Mouse (Mus musculus) hindbrain, embryonic 14.5 days (tissue): ENCODE data around the gene Fndc8. TPM values are rescaled to one million over a fixed set of nuclear protein-coding genes. Genes with fewer than 3 reads are reported as not detected.

Experiments used
- ATAC-seq: fragments of 200-750 bp; cut with Nextera tagmentation; 2 replicates; pipeline ENCODE4 v1.8.0; 2017; ENCODE audit warnings: moderate number of reproducible peaks, mild to moderate bottlenecking, moderate TSS enrichment, moderate library complexity; ENCODE audit not compliant: low FRiP score
- DNase-seq: peaks from one replicate; pipeline ENCODE4 v3.0.0-alpha.2; 2015; ENCODE audit warnings: low spot score
- H3K27ac ChIP-seq: fragments of 300-500 bp; sonication (generic); 2 replicates; pipeline ENCODE4 v1.5.1; 2014; ENCODE audit warnings: mild to moderate bottlenecking, moderate library complexity
- H3K27me3 ChIP-seq: fragments of 300-500 bp; sonication (generic); 2 replicates; pipeline ENCODE4 v1.6.1; 2014; ENCODE audit warnings: mild to moderate bottlenecking, low read length, mixed read lengths; ENCODE audit not compliant: control insufficient read depth, insufficient read depth
- H3K36me3 ChIP-seq: fragments of 300-500 bp; sonication (generic); replicated peaks from 2 replicates; pipeline ENCODE4 v1.6.1; 2014; ENCODE audit not compliant: control insufficient read depth, insufficient read depth
- H3K4me1 ChIP-seq: fragments of 300-500 bp; sonication (generic); replicated peaks from 2 replicates; pipeline ENCODE4 v1.6.1; 2014; ENCODE audit warnings: antibody characterized with exemption, low read length, mixed read lengths; ENCODE audit not compliant: control insufficient read depth, insufficient read depth
- H3K4me2 ChIP-seq: fragments of 300-500 bp; sonication (generic); replicated peaks from 2 replicates; pipeline ENCODE4 v1.6.1; 2014; ENCODE audit warnings: mild to moderate bottlenecking, moderate library complexity
- H3K4me3 ChIP-seq: fragments of 300-500 bp; sonication (generic); replicated peaks from 2 replicates; pipeline ENCODE4 v1.5.1; 2014; ENCODE audit warnings: mild to moderate bottlenecking, low read length
- H3K9ac ChIP-seq: fragments of 300-500 bp; sonication (generic); 2 replicates; pipeline ENCODE4 v1.6.1; 2014
- H3K9me3 ChIP-seq: fragments of 300-500 bp; sonication (generic); 2 replicates; pipeline ENCODE4 v1.6.1; 2016; ENCODE audit warnings: low read length; ENCODE audit not compliant: control insufficient read depth
- WGBS: fragments of 180-500 bp; shearing (Covaris S2); extraction: QIAGEN DNeasy Blood & Tissue Kit; methylation state at CpG from one replicate; pipeline ENCODE4 v1.1.7; 2014; 5-methylcytosine and 5-hydroxymethylcytosine counted together
- polyA plus RNA-seq: library from polyadenylated mRNA; unstranded; fragments of >200 nt; fragmentation: Nextera tagmentation; extraction: Ambion mirVana; gene quantifications from 2 replicates; pipeline ENCODE4 v1.2.1, GENCODE M21; 2014

The Fndc8 gene
- polyA plus RNA-seq, 1 experiment from 2014 or later = 0.37 TPM

GRCm38 (mm10) chr11:82852958-82853357 lies 39.0 kb upstream of the Fndc8 start:
- H3K27me3 ChIP-seq = no peaks in the 10 kb centered on the region
- no peak overlapping the region for H3K9ac ChIP-seq
- WGBS = 92% methylated on average over 7 of the region's 7 CpGs
- ATAC-seq (no peak), DNase-seq (no peak)
- H3K4me1 ChIP-seq = peaks cover 6% of the 10 kb centered on the region
- no peak overlapping the region for H3K4me3 ChIP-seq
- no peaks in the 10 kb centered on the region for H3K9me3 ChIP-seq
- no peak overlapping the region for H3K27ac ChIP-seq
- no peak overlapping the region for H3K4me2 ChIP-seq
- H3K36me3 ChIP-seq = no peaks in the 10 kb centered on the region

GRCm38 (mm10) chr11:82854111-82854510 lies 37.8 kb upstream of the Fndc8 start:
- 90% methylated on average over 6 of the region's 6 CpGs for WGBS
- no peaks in the 10 kb centered on the region for H3K9me3 ChIP-seq
- H3K4me1 ChIP-seq = peaks cover 6% of the 10 kb centered on the region
- no peak overlapping the region for H3K4me2 ChIP-seq
- H3K36me3 ChIP-seq = no peaks in the 10 kb centered on the region
- H3K27me3 ChIP-seq = no peaks in the 10 kb centered on the region
- no peak overlapping the region for H3K27ac ChIP-seq
- H3K4me3 ChIP-seq = no peak overlapping the region
- DNase-seq (no peak), ATAC-seq (no peak)
- H3K9ac ChIP-seq = no peak overlapping the region

GRCm38 (mm10) chr11:82855327-82855973 lies 36.5 kb upstream of the Fndc8 start:
- Histone ChIP-seq H3K9me3 (no peaks in the 10 kb centered on the region), H3K4me3 (no peak overlapping the region), H3K27me3 (no peaks in the 10 kb centered on the region), H3K9ac (no peak overlapping the region), H3K27ac (no peak overlapping the region), H3K36me3 (no peaks in the 10 kb centered on the region), H3K4me2 (no peak overlapping the region), H3K4me1 (peaks cover under 1% of the 10 kb centered on the region; the same call in 1 of the 2 replicates)
- WGBS = 74% methylated on average over 9 of the region's 9 CpGs
- ATAC-seq (no peak), DNase-seq (no peak)

GRCm38 (mm10) chr11:82856032-82856431 lies 35.9 kb upstream of the Fndc8 start:
- Histone ChIP-seq H3K9ac (no peak overlapping the region), H3K27ac (no peak overlapping the region), H3K36me3 (no peaks in the 10 kb centered on the region), H3K4me3 (no peak overlapping the region), H3K27me3 (no peaks in the 10 kb centered on the region), H3K9me3 (no peaks in the 10 kb centered on the region), H3K4me2 (no peak overlapping the region), H3K4me1 (no peaks in the 10 kb centered on the region)
- 57% methylated on average over 10 of the region's 10 CpGs for WGBS
- no peak for DNase-seq
- ATAC-seq = peak; percentile 37; the same call in 1 of the 2 replicates

- ATAC-seq = no peak
- Histone ChIP-seq H3K4me3 (no peak overlapping the region), H3K4me1 (no peaks in the 10 kb centered on the region), H3K9ac (no peak overlapping the region), H3K36me3 (no peaks in the 10 kb centered on the region), H3K27me3 (no peaks in the 10 kb centered on the region), H3K9me3 (no peaks in the 10 kb centered on the region), H3K4me2 (no peak overlapping the region), H3K27ac (no peak overlapping the region)
- WGBS = 69% methylated on average over 13 of the region's 13 CpGs
- DNase-seq = no peak
Observed at GRCm38 (mm10) chr11:82857307-82857848, 34.5 kb upstream of the Fndc8 start.

GRCm38 (mm10) chr11:82860759-82861158 lies 31.2 kb upstream of the Fndc8 start:
- no peaks in the 10 kb centered on the region for H3K9me3 ChIP-seq
- no peak for DNase-seq
- 79% methylated on average over 6 of the region's 6 CpGs for WGBS
- H3K36me3 ChIP-seq = no peaks in the 10 kb centered on the region
- H3K4me2 ChIP-seq = no peak overlapping the region
- no peak overlapping the region for H3K4me3 ChIP-seq
- no peak for ATAC-seq
- H3K27me3 ChIP-seq = no peaks in the 10 kb centered on the region
- no peak overlapping the region for H3K27ac ChIP-seq
- peaks cover 7% of the 10 kb centered on the region for H3K4me1 ChIP-seq
- no peak overlapping the region for H3K9ac ChIP-seq

- H3K9me3 ChIP-seq = no peaks in the 10 kb centered on the region
- no peak overlapping the region for H3K27ac ChIP-seq
- no peak for ATAC-seq
- WGBS = 73% methylated on average over 8 of the region's 8 CpGs
- no peak overlapping the region for H3K4me3 ChIP-seq
- H3K27me3 ChIP-seq = no peaks in the 10 kb centered on the region
- no peak overlapping the region for H3K9ac ChIP-seq
- no peak overlapping the region for H3K4me2 ChIP-seq
- no peaks in the 10 kb centered on the region for H3K36me3 ChIP-seq
- peaks cover 7% of the 10 kb centered on the region for H3K4me1 ChIP-seq
- no peak for DNase-seq
Observed at GRCm38 (mm10) chr11:82861558-82861957, 30.4 kb upstream of the Fndc8 start.

GRCm38 (mm10) chr11:82862638-82863037 lies 29.3 kb upstream of the Fndc8 start:
- 72% methylated on average over 9 of the region's 9 CpGs for WGBS
- Histone ChIP-seq H3K27me3 (no peaks in the 10 kb centered on the region), H3K9me3 (no peaks in the 10 kb centered on the region), H3K27ac (no peak overlapping the region), H3K4me3 (no peak overlapping the region), H3K4me1 (peaks cover 7% of the 10 kb centered on the region), H3K4me2 (no peak overlapping the region), H3K36me3 (no peaks in the 10 kb centered on the region), H3K9ac (no peak overlapping the region)
- no peak for ATAC-seq
- DNase-seq = no peak

GRCm38 (mm10) chr11:82863059-82863458 lies 28.9 kb upstream of the Fndc8 start:
- ATAC-seq = no peak
- Histone ChIP-seq H3K27me3 (no peaks in the 10 kb centered on the region), H3K4me1 (peaks cover 7% of the 10 kb centered on the region), H3K4me3 (no peak overlapping the region), H3K9me3 (no peaks in the 10 kb centered on the region), H3K9ac (no peak overlapping the region), H3K36me3 (no peaks in the 10 kb centered on the region), H3K27ac (no peak overlapping the region), H3K4me2 (no peak overlapping the region)
- no peak for DNase-seq
- 36% methylated on average over 2 of the region's 2 CpGs for WGBS
